In genomic region chr4:76361546-76361945, GRCm38 (mm10) we compare ENCODE assay signal across 17 mouse cellular contexts.
DNase-seq lines count a peak whose midpoint lies in the region; ATAC-seq and TF ChIP-seq lines count a peak whose summit lies in the region.
"Had no signal": no experiment of that assay in that cellular context is flagged by ENCODE, and none has a peak within 500 bp of the region (broad histone marks: within the 10 kb centered on the region; RNA-seq: fewer than 3 reads in every experiment).

No protein-coding gene starts in this region.

- no peaks in the 10 kb centered on the region for H3K27me3 ChIP-seq in limb, embryonic 14.5 days (ENCODE audit: control insufficient read depth, insufficient read depth, low read length)
- no peaks in the 10 kb centered on the region for H3K27me3 ChIP-seq in limb, embryonic 10.5 days (ENCODE audit: low read depth, poor library complexity, severe bottlenecking)
- H3K27me3 ChIP-seq in midbrain, postnatal 0 days (ENCODE audit: insufficient read depth, low read length): no peaks in the 10 kb centered on the region
- H3K27me3 ChIP-seq in midbrain, embryonic 11.5 days (ENCODE audit: control insufficient read depth, insufficient read depth, low read length): no peaks in the 10 kb centered on the region
- H3K27me3 ChIP-seq: megakaryocyte, embryonic 14.5 days; neural tube, embryonic 13.5 days had no signal

- TF ChIP-seq CTCF in gastrocnemius, adult 2 months (IDR thresholded peaks at IDR 0.05): no peak
- no peak for TF ChIP-seq CTCF in midbrain, postnatal 0 days (IDR thresholded peaks at IDR 0.05)

- no peak for DNase-seq in gastrocnemius, adult 2 months
- DNase-seq in gastrocnemius, postnatal 10 days: no peak
- DNase-seq in limb, embryonic 14.5 days (ENCODE audit: low spot score): peak; percentile 40
- no peak for DNase-seq in limb, embryonic 10.5 days (ENCODE audit: low spot score)
- DNase-seq in midbrain, postnatal 0 days (ENCODE audit: low spot score): peak; percentile 22
- no peak for DNase-seq in midbrain, embryonic 11.5 days (ENCODE audit: low spot score, missing footprints)
- DNase-seq in brain, adult 2 months (ENCODE audit: low read depth, low spot score): peak; percentile 77
- no peak for DNase-seq in urinary bladder, postnatal 4 days (ENCODE audit: low spot score in 2 of 2)
- DNase-seq: cerebellum, postnatal 25 days; gastrocnemius, postnatal 25 days; lung, adult 2 months; thymus, postnatal 36 days had no signal

- 50% methylated on average over 1 of the region's 1 CpGs for WGBS in limb, embryonic 14.5 days
- 91% methylated on average over 1 of the region's 1 CpGs for WGBS in limb, embryonic 10.5 days
- 59% methylated on average over 1 of the region's 1 CpGs for WGBS in midbrain, postnatal 0 days
- 77% methylated on average over 1 of the region's 1 CpGs for WGBS in midbrain, embryonic 11.5 days

- no peaks in the 10 kb centered on the region for H3K9me3 ChIP-seq in limb, embryonic 14.5 days (ENCODE audit: control insufficient read depth, low read length)
- no peaks in the 10 kb centered on the region for H3K9me3 ChIP-seq in limb, embryonic 10.5 days (replicated peaks)
- H3K9me3 ChIP-seq in midbrain, postnatal 0 days (ENCODE audit: low read length): no peaks in the 10 kb centered on the region
- no peaks in the 10 kb centered on the region for H3K9me3 ChIP-seq in midbrain, embryonic 11.5 days (ENCODE audit: control insufficient read depth, low read length)
- H3K9me3 ChIP-seq: hindbrain, embryonic 10.5 days; megakaryocyte, embryonic 14.5 days; neural tube, embryonic 13.5 days had no signal

- H3K9ac ChIP-seq in limb, embryonic 14.5 days (ENCODE audit: low read depth, low read length, severe bottlenecking): no peak overlapping the region
- H3K9ac ChIP-seq in midbrain, postnatal 0 days (replicated peaks; ENCODE audit: low read length, poor library complexity, severe bottlenecking): no peak overlapping the region
- H3K9ac ChIP-seq in midbrain, embryonic 11.5 days (ENCODE audit: low read length): no peak overlapping the region
- H3K9ac ChIP-seq: neural tube, embryonic 13.5 days had no signal

- peak overlapping the region; percentile 35; the same call in 1 of the 2 replicates for H3K27ac ChIP-seq in gastrocnemius, adult 2 months
- H3K27ac ChIP-seq in limb, embryonic 14.5 days (replicated peaks; ENCODE audit: low read depth, low read length): no peak overlapping the region
- no peak overlapping the region for H3K27ac ChIP-seq in limb, embryonic 10.5 days
- H3K27ac ChIP-seq in midbrain, postnatal 0 days (ENCODE audit: low read depth, low read length): no peak overlapping the region
- no peak overlapping the region for H3K27ac ChIP-seq in midbrain, embryonic 11.5 days (ENCODE audit: low read depth, low read length)
- H3K27ac ChIP-seq: hindbrain, embryonic 10.5 days; neural tube, embryonic 13.5 days; stomach, postnatal 0 days had no signal

- H3K4me1 ChIP-seq in limb, embryonic 14.5 days (ENCODE audit: control insufficient read depth, insufficient read depth, low read length): peaks cover 23% of the 10 kb centered on the region
- H3K4me1 ChIP-seq in limb, embryonic 10.5 days: peaks cover 33% of the 10 kb centered on the region
- no peaks in the 10 kb centered on the region for H3K4me1 ChIP-seq in midbrain, postnatal 0 days (ENCODE audit: insufficient read depth, low read length)
- H3K4me1 ChIP-seq in midbrain, embryonic 11.5 days (ENCODE audit: control insufficient read depth, insufficient read depth, low read length): no peaks in the 10 kb centered on the region
- H3K4me1 ChIP-seq: megakaryocyte, embryonic 14.5 days had no signal

- H3K36me3 ChIP-seq in limb, embryonic 14.5 days (ENCODE audit: control insufficient read depth, insufficient read depth, low read length): no peaks in the 10 kb centered on the region
- H3K36me3 ChIP-seq in limb, embryonic 10.5 days: no peaks in the 10 kb centered on the region
- H3K36me3 ChIP-seq in midbrain, postnatal 0 days (ENCODE audit: insufficient read depth, low read length): no peaks in the 10 kb centered on the region
- no peaks in the 10 kb centered on the region for H3K36me3 ChIP-seq in midbrain, embryonic 11.5 days (ENCODE audit: control insufficient read depth, insufficient read depth, low read length)
- H3K36me3 ChIP-seq: hindbrain, embryonic 10.5 days; neural tube, embryonic 13.5 days had no signal

- no peak overlapping the region for H3K4me2 ChIP-seq in limb, embryonic 14.5 days (replicated peaks; ENCODE audit: low read depth, low read length, severe bottlenecking)
- no peak overlapping the region for H3K4me2 ChIP-seq in midbrain, postnatal 0 days (ENCODE audit: low read depth, low read length, poor library complexity, severe bottlenecking)
- no peak overlapping the region for H3K4me2 ChIP-seq in midbrain, embryonic 11.5 days
- H3K4me2 ChIP-seq: heart, embryonic 11.5 days; neural tube, embryonic 13.5 days had no signal

- intact Hi-C loops in gastrocnemius, adult 2 months (cut with DNase I): no loop called here

- ATAC-seq in limb, embryonic 14.5 days (ENCODE audit: low FRiP score, low read depth): no peak
- no peak for ATAC-seq in midbrain, postnatal 0 days (ENCODE audit: low FRiP score)
- no peak for ATAC-seq in midbrain, embryonic 11.5 days (ENCODE audit: low FRiP score)

- no peak overlapping the region for H3K4me3 ChIP-seq in gastrocnemius, adult 2 months
- H3K4me3 ChIP-seq in limb, embryonic 14.5 days (replicated peaks; ENCODE audit: low read length): no peak overlapping the region
- no peak overlapping the region for H3K4me3 ChIP-seq in limb, embryonic 10.5 days
- H3K4me3 ChIP-seq in midbrain, postnatal 0 days (ENCODE audit: low read depth, low read length): no peak overlapping the region
- no peak overlapping the region for H3K4me3 ChIP-seq in midbrain, embryonic 11.5 days (ENCODE audit: low read depth, low read length)
- H3K4me3 ChIP-seq: hindbrain, embryonic 10.5 days; megakaryocyte, embryonic 14.5 days; neural tube, embryonic 13.5 days had no signal

- no peak for TF ChIP-seq POLR2A in limb, embryonic 14.5 days (IDR thresholded peaks at IDR 0.05; ENCODE audit: borderline replicate concordance, extremely low read depth, insufficient read depth, insufficient read length)

Comparison
In these comparisons a context has a peak if more than half of its experiments do, and no peak if none do; other contexts are left out.
1. DNase-seq: peak in limb, embryonic 14.5 days (single experiment), midbrain, postnatal 0 days (single experiment) and brain, adult 2 months (single experiment); none in gastrocnemius, adult 2 months (single experiment), gastrocnemius, postnatal 10 days (single experiment), limb, embryonic 10.5 days (single experiment), midbrain, embryonic 11.5 days (single experiment) and urinary bladder, postnatal 4 days (0 of 2).